Mouse (Mus musculus): ENCODE measurements at regions not wholly inside any gene's neighbourhood (a gene's known extent, or its start where the extent isn't known, plus 50 kb on each side); places are given as distances from the start of the nearest gene placed in this dataset.

DNA sequence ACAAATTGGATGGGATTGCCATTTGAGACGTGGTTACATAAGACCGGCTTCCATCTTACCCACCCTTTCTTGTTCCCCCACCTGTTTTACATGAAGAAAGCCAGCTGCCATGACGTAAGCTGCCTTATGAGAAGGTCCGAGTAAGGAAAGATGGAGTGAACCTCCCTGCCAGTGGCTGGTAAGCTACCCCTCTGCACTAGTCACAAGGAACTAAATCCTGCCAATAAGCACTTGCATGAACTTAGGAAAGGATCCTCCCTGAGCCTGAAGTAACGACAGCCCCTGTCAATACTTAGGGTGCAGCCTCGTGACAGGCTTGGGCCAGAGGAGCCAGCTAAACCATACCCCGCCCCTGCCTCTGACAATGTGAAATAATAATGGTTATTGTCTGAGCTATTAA lies 62.8 kb upstream of the Gm47985 start:
- no peak for DNase-seq (ENCODE audit: low spot score)

DNA sequence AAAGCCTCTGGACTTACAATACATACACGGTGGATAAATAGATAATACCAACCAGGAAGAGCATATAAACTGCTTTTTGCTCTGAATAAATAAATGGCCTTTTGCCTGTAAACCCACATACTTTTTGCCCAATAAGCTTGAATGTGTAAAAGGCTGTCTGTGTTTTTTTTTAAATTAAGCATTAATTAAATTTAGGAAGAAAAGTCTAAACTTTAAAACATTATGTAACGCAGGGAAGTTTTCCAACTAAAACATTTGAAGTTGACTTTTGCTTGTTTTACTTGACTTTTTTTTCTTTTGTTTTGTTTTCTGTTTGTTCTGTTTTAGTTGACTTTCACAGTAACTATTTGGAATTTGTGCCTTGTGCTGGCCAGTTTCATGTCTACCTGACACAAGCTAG lies 60.7 kb upstream of the Gm47985 start:
- no peak for DNase-seq (ENCODE audit: low spot score)

DNA sequence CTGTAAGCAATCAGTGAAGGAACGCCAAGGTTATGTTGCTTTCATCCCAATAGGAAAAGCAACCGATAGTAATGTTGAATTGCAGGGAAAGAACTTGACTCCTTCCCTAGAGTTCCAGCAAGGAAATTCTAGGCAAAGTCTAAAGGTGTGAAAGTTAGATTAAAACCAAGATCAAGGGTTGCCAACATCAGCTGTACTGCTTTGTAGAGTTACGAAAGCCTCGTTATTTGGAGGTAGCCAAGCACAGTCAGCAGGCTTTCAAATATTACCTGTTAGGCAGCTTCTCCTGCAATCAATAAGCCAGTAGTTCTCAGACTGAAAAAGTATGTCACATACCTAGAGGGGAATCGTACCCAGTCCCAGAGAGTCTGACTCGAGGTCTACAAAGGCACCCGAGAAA lies 58.4 kb upstream of the Gm47985 start:
- DNase-seq (ENCODE audit: low spot score): no peak

DNA sequence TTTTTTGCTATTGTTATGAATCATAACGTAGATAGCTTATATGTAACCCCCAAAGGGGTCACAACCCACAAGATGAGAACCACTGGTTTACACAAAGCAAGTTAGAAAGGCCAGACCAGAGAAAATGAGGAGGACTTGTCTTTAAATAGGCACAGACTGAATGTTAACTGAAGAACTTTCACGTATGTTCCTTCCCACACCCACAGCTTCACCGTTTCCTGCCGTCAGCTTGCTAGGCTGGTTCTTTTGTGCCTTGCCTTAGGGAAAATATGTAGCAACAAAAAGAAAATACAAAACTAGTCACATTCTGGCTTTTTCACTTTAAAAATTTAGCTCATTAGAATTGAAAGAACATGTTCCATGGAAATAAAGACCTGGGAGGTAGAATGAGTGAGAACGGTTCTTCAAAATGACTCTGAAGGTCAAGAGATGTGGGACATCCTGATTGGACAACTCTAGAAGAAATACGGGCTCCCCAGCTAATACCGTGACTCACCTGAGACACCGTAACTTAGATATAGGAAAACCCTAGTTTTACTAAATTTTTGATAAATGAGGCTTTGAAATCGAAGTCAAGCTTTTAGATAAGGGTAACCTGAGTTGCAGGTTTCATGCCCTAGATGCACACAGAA lies 57.2 kb upstream of the Gm47985 start:
- no peak for DNase-seq (ENCODE audit: low spot score)

DNA sequence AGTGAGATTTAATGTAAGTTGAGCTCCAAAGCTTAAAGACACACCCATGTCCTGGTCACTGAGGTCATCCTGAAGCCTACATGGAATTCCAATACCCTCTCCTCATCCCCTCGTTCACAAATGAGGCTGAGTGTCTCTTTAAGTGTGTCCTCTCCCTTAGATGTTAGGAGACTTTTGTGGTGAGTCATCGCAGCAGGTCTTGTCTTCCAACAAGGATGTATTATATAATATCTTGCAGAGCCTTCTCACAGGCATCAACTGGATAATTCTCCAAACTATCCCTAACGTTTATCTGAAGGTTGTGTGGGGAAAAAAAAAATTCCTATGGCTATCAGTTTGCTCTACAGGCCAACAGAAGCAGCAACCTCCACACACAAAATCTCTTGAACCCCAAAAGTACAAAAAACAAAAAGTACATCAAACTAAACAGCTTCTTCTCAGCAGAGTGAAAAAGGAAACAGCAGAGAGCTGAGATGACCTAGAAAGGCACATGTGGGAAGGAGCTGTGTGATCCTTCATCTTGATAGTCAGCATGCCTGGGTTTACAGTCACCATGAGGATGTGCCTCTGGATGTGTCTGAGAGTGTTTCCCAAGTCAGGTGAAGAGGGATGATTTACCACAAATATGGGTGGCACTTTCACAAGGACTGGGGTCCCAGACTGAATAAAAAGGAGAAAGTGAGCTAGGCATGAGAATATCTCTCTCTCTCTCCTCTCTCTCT lies 56.4 kb upstream of the Gm47985 start:
- DNase-seq (ENCODE audit: low spot score): no peak

DNA sequence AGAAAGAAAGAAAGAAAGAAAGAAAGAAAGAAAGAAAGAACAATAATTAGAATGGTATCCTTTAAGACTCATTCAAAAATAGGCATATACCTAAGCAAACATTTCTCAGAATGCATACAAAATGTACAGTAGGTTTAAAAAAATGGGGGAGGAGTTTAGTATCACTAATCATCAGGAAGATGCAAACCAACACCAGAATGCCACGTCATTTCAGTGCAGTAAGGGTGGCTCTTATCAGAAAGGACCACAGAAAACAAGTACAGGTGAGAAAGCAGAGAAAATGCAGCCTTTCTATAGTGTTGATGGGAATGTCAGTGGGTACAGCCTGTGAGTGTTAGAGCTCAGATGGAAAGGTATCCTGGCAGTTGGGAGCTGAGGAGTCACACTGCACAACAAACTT lies 55.6 kb upstream of the Gm47985 start:
- no peak for DNase-seq (ENCODE audit: low spot score)

DNA sequence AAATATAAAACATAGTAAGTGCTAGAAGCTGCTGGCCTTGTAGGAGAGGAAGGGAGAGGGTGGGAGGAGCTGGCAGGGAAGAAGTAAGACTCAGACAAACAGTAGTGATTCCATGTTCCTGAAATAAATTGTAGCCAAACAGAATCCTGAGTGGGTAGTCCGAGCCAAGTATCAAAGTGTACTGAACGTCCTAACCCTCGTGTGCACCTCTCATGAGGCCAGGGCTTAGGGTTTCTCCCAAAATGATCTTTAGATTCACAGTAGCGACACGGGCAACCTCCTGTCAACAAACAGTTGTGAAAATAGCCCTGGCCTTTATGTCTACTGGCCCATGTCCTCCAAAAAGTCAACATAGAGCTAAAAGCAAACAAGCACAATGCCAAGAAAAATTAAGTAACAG lies 54.3 kb upstream of the Gm47985 start:
- DNase-seq (ENCODE audit: low spot score): no peak

DNA sequence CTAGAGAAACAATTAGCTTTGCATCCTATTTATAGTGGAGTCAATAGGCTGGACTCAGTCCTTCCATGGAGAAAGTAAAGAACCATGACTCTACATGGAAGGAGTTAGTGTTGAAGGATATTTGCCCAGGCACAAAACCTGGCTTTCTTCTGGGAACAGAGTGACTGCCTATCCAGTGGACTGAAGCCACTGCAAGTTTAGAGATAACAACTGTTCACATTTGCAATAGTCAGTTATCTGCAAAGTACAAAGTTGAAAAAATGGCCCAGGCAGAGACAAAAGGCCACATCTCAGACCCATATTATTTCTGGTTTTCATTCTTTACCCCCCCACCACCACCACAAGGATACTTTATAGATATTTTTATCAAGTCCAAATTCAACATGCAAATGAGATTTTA lies 53.4 kb upstream of the Gm47985 start:
- DNase-seq (ENCODE audit: low spot score): no peak

DNA sequence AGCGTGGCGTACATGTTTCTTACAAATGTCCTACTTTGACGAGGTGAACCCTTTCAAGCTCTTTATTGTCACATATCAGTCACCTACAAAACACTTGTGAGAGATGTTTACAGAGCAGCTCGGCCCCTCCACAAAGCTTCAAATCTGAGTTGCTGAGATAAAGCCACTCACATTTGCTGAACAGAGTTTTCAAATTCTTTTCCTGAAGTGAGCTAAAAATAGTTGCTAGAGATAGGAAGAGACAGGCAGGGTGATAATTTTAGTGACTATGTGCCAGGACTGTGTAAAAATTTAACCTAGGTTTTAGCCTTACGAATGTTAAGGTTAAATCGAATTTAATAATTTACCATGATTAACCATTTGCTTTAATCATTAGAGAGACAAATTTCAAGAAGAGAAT lies 52.3 kb upstream of the Gm47985 start:
- DNase-seq (ENCODE audit: low spot score): no peak

DNA sequence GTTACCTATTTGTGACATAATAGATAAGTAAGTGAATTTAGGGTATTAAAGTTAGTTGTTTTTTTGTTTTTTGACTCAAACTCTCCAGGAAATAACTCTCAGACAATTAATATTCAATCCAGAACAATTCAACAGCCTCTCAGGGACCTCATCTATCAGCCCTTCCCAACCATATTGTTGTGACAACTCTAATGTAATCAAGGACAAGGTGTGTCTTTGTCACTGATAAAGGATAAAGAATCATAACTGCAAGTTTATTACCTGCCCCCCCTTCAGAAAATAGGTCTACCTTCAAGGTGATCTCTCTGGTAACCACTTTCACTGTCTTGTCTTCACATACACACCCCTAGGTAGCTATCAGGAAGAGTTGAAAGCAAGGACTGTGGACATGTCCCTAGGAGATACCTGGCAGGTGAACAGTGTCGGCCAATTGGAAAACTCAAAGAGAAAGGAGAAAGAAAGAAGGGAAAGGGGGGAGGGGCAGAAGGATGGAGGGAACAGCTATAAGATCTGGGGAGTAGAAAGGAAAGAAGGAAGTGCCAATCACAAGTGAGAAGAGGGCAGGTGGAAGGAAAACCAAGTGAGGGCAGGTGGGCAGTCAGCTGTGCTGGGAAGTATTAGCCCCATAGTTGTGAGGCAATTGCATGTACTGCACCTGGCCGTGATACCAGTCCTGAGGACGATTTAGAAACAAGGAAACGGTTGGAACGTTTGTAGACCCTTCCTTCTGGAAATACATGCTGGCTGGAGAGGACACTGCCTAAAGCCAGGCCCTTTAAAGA lies 51.3 kb upstream of the Gm47985 start:
- no peak for DNase-seq (ENCODE audit: low spot score)

DNA sequence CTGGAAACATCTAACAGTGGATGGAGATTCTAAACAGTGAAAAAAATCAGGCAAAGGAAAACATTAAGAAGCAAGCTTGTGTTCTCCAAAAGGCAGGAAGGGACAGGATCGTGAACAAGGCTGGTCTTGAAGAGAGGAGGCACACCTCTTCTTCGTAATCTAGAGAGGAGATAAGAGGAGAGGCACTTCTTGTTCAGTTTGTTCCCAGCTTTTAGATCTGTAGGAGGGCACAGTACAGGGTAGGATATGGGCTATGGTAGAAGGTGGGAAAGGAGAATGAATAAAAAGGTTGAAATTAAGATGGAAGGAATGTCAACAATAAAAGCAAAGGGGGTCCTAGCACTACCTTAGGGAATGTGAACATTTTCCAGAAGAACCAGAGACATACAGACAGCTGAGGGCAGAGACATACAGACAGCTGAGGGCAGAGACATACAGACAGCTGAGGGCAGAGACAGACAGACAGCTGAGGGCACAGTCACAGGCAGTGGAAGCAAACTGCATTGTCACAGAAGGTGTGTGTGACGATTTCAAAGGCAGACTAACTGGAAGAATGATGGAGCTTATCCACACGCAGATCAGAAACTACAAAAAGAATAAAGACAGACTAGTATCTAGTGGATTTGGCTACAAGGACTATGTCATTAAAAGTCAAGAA lies 50.6 kb upstream of the Gm47985 start:
- DNase-seq (ENCODE audit: low spot score): no peak
